Mouse (Mus musculus) central nervous system, embryonic 11.5 days (tissue): ENCODE results near the gene Itk. TPM values are rescaled to one million over a fixed set of nuclear protein-coding genes. Genes with fewer than 3 reads are reported as not detected.

Experiments used
- polyA plus RNA-seq: library from polyadenylated mRNA; depleted of rRNA; stranded (reverse); fragments of >200 nt; gene quantifications from 2 replicates; pipeline ENCODE4 v1.2.3, GENCODE M21; 2012; rRNA removed

The Itk gene
- polyA plus RNA-seq: 0.06 TPM in 1 of 2 replicates, not detected in the other

DNA sequence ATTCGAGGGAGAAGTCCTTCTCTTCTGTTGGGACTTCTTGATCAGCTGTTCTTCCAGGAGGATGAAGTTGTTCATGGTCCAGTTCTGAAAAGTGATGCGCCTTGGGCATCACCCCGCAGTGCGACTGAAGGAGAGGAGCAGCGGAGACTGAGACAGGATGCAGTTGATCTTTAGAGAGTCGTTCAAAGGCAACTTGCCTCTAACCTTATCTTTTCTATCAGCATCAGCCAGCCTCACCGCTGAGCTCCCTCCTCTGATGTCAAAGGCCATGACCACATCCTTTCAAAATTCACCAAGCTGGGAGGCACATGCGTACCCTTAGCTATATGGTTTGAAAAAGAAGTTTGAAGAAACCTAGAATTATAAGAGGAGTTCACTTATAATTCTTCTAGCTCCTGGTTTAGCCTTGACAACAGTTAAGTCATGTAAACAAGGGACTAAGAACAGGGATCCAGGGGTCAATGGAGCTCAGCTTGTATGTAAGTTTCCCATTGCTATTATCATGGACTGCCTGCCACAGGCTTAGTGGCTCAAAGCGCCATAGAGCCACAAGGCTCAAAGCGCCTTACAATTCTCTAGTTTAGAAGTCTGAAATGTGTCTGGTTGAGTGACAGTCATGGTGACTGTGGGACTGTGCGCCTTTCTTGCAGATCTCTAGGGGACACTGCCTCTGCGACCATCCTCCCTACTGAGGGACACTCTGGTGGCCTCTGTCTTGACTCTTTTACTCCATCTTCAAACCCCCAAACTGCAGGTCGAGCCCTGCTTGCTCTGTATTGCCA lies at the start of gene Itk:
Gene Itk, minus strand, starts transcription at position 180 of the 782 bp plus-strand sequence.

DNA sequence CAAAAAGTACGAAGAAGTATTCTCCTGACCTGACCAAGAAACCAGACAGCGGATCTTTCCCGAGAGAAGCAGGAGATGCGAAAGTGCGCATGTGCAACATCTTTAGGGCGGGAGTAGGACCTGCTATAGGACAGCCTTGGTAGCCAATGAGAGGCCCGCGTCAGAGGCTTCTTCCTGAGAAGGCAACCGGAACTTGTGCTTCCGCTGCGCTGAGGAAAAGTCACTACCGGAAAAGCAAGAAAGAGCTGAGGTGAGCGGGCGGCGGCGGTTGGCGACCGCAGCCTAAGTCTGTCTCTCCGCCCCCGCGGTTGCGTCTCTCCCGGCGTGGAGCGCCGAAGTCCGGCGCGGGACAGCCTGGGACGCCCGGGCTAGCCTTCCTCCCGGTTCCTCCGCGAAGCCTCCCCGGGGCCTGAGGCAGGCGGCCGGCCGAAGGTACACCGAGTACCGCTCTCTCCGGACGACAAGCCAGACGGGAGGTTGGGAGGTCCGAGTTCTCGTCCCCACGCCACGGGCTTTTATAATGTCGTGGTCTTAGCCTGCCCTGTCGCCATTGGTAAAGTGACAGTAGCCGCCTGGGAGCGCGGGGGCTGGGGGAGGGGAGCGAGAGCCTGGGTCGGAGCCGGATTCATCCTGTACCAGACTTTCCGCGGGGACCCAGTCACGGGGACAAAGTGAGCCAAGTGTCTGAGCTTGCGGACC lies 47.6 kb upstream of the Itk start, which contains the start of gene Med7:
Gene Med7, plus strand, starts transcription at position 166 of the 699 bp plus-strand sequence.

DNA sequence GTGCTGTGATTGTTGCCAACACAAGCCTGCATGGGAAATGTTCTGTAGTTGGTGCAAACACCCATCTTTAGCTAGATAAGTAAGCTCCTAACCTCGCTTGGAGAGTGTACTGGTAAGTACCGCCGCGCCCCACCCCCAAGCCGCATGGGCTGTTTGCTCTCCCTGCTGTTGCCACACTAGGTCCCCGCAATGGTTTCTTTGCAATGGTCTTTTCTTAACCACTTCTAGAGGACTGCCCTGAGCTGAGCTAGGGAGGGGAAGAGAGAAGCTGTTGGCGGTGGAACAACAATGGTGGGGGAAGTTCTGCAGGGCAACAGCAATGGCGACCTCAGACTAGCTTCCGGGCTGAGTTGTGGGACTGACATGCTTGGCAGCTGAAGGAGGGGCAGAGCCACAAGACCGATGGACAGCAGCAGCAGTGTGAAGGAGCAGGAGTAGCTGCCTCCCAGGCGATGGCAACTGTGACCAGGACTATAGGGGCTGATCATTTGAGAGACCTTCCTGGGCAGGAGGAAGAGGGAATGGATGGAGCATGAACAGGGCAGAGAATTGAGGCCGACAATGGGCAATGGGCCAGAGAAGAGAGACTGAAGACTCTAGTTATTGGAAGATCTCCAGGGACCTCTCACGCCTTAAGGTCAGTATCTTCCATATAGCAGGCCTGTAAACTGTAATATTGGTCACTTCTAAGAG lies 7.0 kb upstream of the Itk start, which contains the start of gene Fam71b:
Gene Fam71b, plus strand, starts transcription at position 393 of the 693 bp plus-strand sequence.

DNA sequence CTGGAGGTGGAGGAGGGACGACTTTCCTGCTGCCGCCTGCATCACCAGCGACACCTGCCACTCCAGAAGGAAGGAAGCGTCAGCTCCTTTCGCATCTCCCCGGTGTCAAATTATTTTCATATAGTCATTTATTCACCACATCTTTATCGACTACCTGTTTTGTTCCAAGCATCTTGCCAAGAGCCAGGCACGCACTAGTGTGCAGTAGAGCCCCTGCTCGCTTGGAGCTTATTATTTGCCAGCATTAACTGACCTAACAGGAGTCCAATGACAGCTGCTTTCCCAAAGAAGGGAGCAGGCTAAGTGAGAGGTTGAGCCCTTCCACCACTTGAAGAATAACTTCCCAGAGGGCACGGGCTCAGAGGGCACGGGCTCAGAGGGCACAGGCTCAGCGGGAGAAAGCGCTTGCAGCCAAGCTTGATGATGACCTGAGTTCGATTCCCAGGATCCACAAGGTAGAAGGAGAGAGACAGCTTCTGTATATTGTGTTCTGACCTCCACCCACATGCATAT lies 76.7 kb downstream of the Itk start, which contains the start of gene Cyfip2:
Gene Cyfip2, minus strand, starts transcription at position 337 of the 513 bp plus-strand sequence.

Other genes with a start within 250 kb of the Itk start
- gene Nipal4, start 223.0 kb downstream of the Itk start, polyA plus RNA-seq: 0.42 and 0.99 TPM in 2 replicates
- gene Fndc9, start 154.0 kb downstream of the Itk start, polyA plus RNA-seq: 0.21 and 0.23 TPM in 2 replicates
- gene Cyfip2, start 76.7 kb downstream of the Itk start, polyA plus RNA-seq: 15.6 and 18.4 TPM in 2 replicates
- gene Fam71b, start 7.0 kb upstream of the Itk start, polyA plus RNA-seq: 0.02 TPM in 1 of 2 replicates, not detected in the other
- 58.8 and 65.3 TPM in 2 replicates for gene Med7, start 47.4 kb upstream of the Itk start, polyA plus RNA-seq
- gene Havcr2, start 65.4 kb upstream of the Itk start, polyA plus RNA-seq: 0.15 and 0.22 TPM in 2 replicates
- gene Gm12169, start 134.7 kb upstream of the Itk start, polyA plus RNA-seq: not detected in 2 replicates
- gene BC053393, start 182.0 kb upstream of the Itk start, polyA plus RNA-seq: 0.02 and 0.04 TPM in 2 replicates
- gene Dppa1, start 239.7 kb upstream of the Itk start, polyA plus RNA-seq: not detected in 2 replicates